Mouse (Mus musculus) left cerebral cortex, adult 9 months (tissue): ENCODE measurements around the gene Fbxo45.

Experiments used
- DNase-seq, 2 experiments: peaks; one replicate each; pipeline ENCODE4 v3.0.0; 2022; ENCODE audit warnings: low spot score in 2 of 2

Fbxo45 gene

DNA sequence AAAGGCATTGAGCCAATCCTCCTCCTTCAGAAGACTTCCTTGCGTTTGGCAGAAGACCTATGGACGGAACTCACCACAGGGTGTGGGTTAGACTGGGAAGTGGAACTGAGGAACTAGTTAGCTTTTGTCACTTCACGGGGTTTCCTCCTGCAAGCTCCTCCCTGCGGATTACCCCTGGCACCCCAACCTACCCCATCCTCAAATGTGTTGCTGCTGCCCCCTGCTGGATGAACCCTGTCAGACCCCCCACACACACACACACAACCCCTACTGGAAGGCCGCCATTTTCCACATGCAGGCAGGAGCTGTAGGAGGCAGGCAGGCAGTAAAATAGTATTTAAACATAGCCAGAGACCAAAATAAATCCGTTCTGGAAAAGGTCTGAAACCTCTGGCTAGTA, 44.3 kb downstream of the Fbxo45 start:
- peak in 1 of 2 experiments; percentile 39 for DNase-seq

DNA sequence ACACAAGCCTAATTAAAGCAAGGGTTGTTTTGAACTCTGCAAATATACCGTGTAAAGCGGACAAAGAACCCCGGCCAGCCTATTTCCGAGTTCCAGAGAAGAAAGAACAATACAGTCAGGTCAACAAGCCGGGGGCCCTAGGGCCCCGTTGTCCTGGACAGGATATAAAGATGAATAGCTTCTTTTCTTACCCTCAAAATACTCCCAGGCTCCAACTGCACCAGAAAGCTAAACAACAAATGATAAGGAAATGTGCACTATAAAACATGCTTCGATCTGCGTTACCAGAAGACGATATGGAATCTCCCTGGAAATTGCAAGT, 46.0 kb downstream of the Fbxo45 start:
- DNase-seq, result no peak

DNA sequence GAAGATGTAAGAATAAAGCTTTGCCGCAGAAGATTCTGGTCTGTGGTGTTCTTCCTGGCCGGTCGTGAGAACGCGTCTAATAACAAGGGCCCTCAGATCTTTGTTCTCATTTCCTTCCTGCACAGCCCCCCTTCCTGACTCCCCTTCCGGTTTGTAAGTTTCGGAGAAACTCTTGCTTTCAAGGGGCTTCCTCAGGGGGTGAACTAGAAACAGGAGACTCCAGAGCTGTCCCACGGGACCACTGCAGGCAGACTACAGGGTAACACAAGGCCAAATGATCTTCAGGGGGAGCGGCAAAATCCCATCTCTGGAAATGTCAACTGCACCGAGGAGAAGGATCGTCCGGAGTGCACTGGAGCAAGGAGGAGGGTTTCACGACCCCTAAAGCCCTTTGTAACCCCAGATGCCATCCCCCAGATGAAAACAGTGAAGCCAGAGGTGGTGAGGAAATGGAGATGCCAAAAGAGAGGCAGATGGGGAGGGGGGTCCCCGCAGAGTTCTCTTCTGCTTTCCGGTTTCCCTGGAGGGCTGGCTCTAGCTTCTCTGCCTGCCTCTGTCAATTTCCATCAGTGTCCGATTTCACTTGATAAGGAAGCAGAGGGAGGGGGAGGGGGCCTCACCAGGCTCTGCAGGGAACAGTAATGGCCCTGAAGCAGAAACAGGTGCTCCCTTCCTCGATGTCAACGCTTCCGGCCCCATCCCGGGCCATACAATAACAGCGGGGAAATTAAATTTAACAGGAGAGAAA, 46.5 kb downstream of the Fbxo45 start:
- no peak for DNase-seq

DNA sequence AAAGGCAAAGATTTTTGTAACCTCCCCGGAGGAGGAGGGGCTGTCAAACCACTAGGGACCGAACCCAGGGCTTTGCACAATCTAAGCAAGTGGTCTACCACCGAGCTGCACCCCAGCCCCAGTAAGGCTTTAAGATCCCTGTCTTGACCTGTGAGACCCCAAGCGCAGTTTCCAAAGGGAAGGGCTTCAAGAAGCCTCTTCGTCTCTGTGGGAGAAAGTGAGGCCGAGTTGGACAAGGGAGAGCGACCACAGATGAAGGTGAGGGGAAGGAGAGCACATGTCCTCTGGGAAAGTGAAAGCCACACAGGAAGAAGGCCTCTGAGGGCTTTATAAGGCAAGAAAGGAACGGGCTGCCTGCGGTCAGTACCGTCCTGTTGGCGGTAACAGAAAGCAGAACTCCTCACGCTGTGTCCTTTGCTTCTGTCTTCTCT, 56.9 kb downstream of the Fbxo45 start:
- peak in 1 of 2 experiments; percentile 19 for DNase-seq

DNA sequence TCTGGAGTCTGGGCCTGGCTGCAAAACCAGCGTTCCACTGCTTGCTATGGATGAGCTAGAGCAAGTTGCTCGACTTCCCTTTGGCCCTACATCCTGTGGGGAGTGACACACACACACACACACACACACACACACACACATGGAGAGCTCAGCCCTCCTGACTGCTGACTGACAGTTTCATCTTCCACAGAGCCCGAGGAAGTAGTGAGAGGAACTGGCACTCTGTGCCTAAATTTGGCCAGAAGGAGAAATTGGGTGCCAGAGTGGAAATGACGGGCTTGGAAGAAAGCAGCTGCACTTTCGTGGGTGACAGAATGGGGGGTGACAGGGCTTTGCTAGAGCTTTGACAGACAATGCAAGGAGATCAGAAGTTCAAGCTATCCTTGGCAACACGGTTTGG, 57.8 kb downstream of the Fbxo45 start:
- peak in 1 of 2 experiments; percentile 37 for DNase-seq

DNA sequence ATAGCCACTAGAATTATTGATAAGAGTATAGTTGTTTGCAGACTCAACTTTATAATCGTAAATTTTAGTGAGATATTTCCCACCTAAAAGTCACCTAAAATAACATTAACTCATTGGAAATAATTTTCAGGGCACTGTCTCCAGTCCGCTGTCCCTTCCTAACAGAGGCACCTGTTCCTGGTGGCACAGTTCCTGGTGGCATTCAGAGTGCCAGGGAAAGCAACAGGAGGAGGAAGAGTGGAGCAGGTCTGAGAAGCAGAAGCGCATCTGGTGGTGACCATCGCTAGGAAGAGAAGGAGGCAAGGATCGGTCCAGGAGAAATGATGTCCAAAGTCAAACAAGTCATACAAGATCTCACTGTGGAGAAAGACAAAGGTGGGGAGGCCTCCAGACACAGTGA, 60.9 kb downstream of the Fbxo45 start:
- DNase-seq, result no peak
